Mouse (Mus musculus): ENCODE data around the gene Ripor3.

DNA sequence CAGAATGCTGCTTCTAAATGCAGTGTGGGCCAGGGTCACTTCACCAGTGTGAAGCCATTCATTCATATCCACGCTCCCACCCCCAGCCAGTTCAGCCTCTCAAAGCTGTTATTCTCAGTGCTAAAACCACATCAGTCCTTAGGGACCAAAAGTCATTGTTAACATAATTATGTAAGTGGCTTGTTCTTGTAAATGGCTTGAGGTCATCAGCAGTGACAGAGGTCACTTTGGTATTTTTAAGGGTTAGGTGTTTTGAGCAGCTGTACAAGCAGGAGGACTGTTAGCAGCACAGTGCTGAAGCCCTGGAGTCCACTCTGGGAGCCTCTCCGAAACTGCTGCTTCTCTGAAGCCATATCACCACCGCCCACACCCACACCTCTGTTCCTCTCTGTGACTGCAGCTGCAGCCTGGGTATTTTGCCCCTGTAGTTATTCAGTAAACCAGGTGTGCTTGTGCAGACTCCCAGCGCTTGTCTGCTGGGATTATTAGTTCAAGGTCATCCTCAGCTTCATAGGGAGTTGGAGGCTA lies 51.0 kb downstream of the Ripor3 start:
- no peak for TF ChIP-seq POLR2A (IDR thresholded peaks at IDR 0.05; ENCODE audit: low read depth, low read length)
- TF ChIP-seq CTCF (IDR thresholded peaks at IDR 0.05; ENCODE audit: borderline replicate concordance, insufficient read depth, low read length) = no peak
